Mouse (Mus musculus): ENCODE results near the gene Fam83f. TPM values are rescaled to one million over a fixed set of nuclear protein-coding genes. Genes with fewer than 3 reads are reported as not detected.

Gene Fam83f
- polyA plus RNA-seq, 1 experiment = not detected

DNA sequence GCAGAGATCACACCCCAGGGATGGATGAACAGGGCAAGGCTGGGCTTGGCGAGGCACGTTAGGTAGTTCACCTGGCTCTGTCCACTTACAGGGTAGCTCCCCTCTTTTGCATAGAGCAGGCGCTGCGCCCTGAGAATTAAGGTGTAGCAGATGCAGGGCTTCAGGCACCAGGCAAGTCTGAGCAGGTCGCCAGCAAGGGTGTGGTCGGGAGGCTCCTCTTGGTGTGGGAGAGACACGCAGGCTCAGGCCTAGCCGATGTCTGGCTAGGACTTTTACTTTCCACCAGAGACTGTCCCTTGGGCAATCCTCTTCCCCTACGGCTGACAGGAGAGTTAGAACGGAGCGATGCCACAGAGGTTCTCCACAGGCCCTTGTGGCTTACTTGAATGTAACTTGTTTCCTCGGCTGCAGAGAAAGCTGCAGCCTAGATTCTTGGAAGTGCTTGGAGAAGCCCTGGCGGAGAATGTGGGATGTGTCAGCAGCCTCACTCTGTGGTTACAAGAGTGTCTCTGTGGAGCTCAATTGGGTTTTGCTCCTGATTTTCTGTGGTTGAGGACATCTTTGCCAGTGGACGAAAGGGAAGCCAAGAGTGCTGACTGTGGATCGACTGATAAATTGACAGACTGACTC lies 22.6 kb upstream of the Fam83f start:
- no peaks in the 10 kb centered on the region for H3K4me1 ChIP-seq (ENCODE audit: control insufficient read depth, insufficient read depth, insufficient read length, low read length)
- no peak overlapping the region for H3K4me3 ChIP-seq (ENCODE audit: insufficient read depth, low read depth, low read length)
- no peak overlapping the region for H3K27ac ChIP-seq (replicated peaks; ENCODE audit: low read depth, low read length)

DNA sequence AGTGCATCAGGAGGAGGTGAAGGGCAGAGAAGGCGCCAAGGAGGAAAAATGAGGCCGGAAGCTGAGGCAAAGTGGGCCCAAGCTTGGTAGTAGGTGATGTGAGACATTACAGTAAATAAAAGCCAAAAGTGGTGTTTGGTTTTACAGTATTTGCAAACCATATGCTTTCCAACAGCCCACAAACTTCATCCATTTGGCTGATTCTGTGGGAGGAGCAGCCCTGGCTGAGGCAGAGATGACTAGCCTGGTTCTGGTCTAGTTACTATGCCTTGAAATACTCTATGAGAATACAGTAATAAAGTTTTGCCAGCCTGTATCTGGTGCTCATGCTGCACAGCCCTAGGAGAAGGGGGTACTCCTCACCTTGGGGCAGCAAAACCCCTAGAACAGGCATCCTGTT lies 21.2 kb upstream of the Fam83f start:
- no peaks in the 10 kb centered on the region for H3K4me1 ChIP-seq (ENCODE audit: control insufficient read depth, insufficient read depth, insufficient read length, low read length)
- H3K4me3 ChIP-seq (ENCODE audit: insufficient read depth, low read depth, low read length) = no peak overlapping the region
- no peak overlapping the region for H3K27ac ChIP-seq (replicated peaks; ENCODE audit: low read depth, low read length)

DNA sequence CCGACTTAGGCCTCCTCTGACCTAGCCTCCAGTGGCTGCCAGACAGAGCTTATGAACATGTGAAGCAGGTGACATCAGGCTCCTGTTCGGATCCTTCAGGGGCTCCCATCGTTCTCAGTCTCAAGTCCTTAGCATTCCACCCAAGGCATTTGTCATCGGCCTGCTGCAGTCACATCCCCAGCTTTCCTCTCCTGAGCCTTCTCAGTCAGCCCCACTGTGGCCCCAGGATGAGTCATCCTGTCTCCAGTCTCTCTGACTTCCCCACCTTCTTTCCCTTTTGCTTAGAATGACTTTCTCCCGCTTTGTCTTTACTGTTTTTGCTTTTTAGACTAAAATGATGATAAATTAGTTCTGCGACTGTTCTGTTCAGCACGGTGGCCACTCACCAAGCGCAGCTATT lies 17.8 kb upstream of the Fam83f start:
- Histone ChIP-seq H3K4me3 (ENCODE audit: insufficient read depth, low read depth, low read length) (no peak overlapping the region), H3K4me1 (ENCODE audit: control insufficient read depth, insufficient read depth, insufficient read length, low read length) (no peaks in the 10 kb centered on the region), H3K27ac (replicated peaks; ENCODE audit: low read depth, low read length) (no peak overlapping the region)

DNA sequence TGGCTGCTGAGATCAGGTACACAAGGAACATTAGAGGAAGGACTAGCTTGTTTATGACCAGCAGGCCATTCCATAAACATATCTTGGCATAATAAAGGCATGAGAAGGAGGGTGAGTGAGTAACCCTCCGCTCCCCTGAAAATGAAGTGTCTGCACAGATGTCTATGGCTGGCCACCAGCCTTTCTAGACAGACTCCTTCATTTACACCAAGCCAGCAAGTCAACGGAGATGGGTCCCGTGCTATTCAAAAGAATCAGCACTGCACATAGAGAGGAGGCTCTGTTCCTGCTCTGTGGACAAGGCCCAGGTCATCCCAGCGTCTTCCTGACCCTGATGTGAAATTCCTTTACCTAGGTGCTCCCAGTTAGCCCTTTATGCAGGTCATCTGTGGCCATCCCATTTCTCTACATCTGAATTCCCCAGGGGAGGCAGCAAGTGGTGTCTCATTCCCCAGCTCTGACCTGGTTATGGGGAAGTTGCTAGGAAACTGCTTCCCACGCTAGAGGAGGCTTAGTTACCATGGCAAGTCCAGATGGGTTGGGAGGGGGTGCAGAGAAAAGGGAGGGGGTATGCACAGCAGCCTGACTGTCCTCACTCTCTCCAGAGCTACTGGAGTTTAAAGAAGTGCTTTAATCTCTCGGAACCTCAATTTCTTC lies 12.7 kb upstream of the Fam83f start:
- H3K4me3 ChIP-seq (ENCODE audit: insufficient read depth, low read depth, low read length) = no peak overlapping the region
- no peaks in the 10 kb centered on the region for H3K4me1 ChIP-seq (ENCODE audit: control insufficient read depth, insufficient read depth, insufficient read length, low read length)
- no peak overlapping the region for H3K27ac ChIP-seq (replicated peaks; ENCODE audit: low read depth, low read length)

DNA sequence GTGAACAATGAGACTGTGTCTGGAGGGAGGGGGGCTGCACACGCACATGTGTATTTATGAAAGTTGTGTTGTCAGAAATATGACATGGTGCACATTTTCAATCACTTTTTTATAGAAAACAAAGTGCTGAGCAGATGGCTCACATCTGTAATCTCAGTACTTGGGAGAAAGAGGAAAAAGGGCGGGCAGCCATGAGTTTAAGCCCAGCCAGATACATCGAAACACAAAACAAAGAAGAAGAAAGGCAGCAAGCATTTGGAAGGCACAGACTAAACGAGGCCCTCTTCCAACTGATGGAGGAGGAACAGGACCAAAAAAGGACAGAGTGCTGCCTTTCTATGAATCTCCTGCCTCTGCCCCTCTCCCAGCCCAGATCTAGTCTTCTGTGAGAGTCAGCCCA lies 10.7 kb upstream of the Fam83f start:
- H3K4me3 ChIP-seq (ENCODE audit: insufficient read depth, low read depth, low read length) = no peak overlapping the region
- H3K4me1 ChIP-seq (ENCODE audit: control insufficient read depth, insufficient read depth, insufficient read length, low read length) = no peaks in the 10 kb centered on the region
- no peak overlapping the region for H3K27ac ChIP-seq (replicated peaks; ENCODE audit: low read depth, low read length)

DNA sequence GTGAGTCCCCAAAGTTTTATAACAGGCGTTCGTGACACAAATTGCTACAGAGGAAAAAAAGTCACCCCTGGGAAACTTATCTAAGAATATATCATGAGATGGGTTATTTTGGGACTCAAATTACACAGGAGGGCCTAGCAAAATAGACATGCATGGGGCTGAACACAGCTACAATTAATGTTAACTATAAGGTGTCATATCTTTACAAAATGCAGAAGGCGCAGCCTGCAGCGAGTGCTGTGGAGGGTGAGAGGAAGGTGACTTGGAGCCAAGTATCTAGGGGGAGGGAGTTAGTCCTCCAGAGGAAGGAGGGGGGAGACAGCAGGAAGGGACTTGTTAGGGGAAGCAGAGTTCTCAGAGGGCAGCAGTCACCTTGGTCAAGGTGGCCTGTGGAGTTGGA lies 7.2 kb upstream of the Fam83f start:
- H3K4me1 ChIP-seq (ENCODE audit: control insufficient read depth, insufficient read depth, insufficient read length, low read length) = no peaks in the 10 kb centered on the region

DNA sequence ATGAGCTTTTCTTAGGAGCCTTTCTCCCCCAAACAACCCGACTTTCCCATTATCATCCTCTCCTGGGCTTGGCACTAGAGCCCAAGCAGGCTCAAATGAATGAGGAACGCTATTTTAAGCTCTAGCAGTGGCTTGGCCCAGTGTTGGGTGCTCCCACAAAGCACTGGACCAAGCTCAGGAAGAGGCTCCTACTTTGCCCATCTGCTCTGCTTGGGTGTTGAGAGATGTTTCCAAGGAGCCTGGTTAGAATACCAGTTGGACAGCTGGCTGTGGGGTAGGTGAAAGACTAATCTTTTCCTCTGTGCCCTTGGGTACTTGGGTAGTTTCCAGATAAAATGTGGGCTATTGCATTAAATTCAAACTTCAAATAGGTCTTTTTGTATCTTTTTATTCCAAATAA lies 1.2 kb downstream of the Fam83f start:
- Histone ChIP-seq H3K4me3 (ENCODE audit: insufficient read depth, low read depth, low read length) (no peak overlapping the region), H3K4me1 (ENCODE audit: control insufficient read depth, insufficient read depth, insufficient read length, low read length) (peaks cover 4% of the 10 kb centered on the region; the same call in 1 of the 2 replicates), H3K27ac (replicated peaks; ENCODE audit: low read depth, low read length) (no peak overlapping the region)

More for the DNA sequence above, 7.2 kb upstream of the Fam83f start:
- Histone ChIP-seq H3K4me3 (ENCODE audit: insufficient read depth, low read depth, low read length) (no peak overlapping the region), H3K27ac (replicated peaks; ENCODE audit: low read depth, low read length) (no peak overlapping the region)

DNA sequence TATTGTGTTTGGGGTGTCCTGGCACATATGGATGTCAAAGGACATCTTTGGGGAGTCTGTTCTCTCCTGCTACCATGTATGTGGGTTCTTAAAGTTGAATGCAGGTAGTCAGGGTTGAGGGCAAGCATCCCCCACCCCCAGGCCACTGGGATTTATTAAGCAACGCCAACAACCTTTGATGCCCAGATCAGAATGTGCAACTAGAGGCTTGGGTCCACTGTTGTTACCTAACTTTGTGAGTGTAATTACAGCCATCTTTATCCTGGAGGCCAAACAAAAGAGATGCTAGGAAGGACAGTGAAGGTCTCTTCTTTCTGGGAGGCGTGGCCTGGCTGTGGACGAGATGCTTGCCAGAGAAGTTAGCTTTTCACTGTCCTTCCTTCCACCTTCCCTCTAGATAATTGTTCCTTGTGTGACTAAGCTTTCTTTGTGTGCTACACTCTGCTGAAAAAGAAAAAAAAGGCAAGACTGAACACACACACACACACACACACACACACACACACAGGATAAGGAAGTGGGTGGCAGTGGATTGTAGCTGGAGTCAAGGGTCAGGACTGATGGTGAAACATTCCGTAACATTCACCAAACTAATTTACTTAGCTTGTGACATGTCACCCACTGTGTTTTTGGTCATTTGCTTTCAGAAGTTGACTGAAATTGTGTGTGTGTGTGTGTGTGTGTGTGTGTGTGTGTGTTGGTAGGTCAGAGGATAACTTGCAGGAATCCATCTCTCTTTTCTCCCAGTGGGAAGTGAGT lies 1.9 kb downstream of the Fam83f start:
- Histone ChIP-seq H3K27ac (replicated peaks; ENCODE audit: low read depth, low read length) (no peak overlapping the region), H3K4me3 (ENCODE audit: insufficient read depth, low read depth, low read length) (no peak overlapping the region), H3K4me1 (ENCODE audit: control insufficient read depth, insufficient read depth, insufficient read length, low read length) (peaks cover 4% of the 10 kb centered on the region; the same call in 1 of the 2 replicates)

DNA sequence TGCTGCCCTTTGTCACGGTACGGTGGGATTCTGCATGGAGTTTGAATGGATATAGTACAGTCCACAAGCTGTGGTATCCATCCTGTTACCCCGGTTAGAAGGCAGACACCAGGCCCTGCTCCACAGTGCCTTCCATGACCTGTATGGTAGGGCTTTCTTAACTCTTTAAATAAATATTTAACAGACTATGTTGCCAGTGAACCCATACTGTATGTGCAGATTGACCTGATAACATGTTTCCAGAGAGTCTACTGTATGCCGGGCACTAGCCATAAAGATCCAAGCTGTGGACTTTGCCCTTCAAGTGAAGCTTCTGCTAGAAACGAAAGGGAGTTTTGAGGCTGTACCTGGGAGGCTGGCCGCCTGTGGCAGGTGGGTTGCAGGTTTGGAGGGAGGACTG lies 3.1 kb downstream of the Fam83f start:
- H3K4me1 ChIP-seq (ENCODE audit: control insufficient read depth, insufficient read depth, insufficient read length, low read length) = peaks cover 4% of the 10 kb centered on the region; the same call in 1 of the 2 replicates
- no peak overlapping the region for H3K27ac ChIP-seq (replicated peaks; ENCODE audit: low read depth, low read length)
- H3K4me3 ChIP-seq (ENCODE audit: insufficient read depth, low read depth, low read length) = no peak overlapping the region

DNA sequence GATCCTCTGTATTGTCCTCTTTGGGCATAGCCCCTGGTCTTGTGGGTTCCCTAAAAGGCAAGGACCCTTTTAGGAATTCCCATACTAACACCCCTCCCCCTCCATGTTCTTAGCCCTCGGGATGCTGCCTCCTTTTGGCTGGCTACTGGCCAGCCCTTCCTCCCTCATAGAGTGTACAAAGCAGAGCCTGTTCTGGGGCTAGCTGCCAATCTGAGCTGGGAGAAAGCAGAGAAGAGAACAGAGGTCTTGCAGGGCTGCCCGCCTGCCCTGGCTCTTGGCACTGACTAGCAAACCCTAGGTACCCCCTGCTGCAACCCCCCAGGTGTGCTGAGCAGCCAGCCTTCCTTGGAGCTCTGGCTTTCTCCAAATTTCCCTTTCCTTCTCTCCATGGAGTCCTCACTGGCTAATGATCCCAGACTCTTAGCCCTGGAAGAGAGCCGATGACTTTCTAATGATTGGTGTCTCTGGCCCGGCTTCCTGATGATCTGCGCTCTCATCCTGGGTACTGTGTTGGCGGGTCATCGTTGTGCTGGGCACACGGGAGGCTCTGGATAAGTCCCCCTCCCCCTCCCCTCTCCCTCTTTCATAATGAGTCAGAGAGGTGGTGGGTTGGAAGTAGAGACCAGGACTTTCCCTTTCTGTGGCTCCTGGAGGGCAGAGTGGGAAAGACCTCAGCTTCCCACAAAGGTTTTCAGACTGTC lies 8.0 kb downstream of the Fam83f start:
- Histone ChIP-seq H3K27ac (replicated peaks; ENCODE audit: low read depth, low read length) (no peak overlapping the region), H3K4me1 (ENCODE audit: control insufficient read depth, insufficient read depth, insufficient read length, low read length) (no peaks in the 10 kb centered on the region), H3K4me3 (ENCODE audit: insufficient read depth, low read depth, low read length) (no peak overlapping the region)

DNA sequence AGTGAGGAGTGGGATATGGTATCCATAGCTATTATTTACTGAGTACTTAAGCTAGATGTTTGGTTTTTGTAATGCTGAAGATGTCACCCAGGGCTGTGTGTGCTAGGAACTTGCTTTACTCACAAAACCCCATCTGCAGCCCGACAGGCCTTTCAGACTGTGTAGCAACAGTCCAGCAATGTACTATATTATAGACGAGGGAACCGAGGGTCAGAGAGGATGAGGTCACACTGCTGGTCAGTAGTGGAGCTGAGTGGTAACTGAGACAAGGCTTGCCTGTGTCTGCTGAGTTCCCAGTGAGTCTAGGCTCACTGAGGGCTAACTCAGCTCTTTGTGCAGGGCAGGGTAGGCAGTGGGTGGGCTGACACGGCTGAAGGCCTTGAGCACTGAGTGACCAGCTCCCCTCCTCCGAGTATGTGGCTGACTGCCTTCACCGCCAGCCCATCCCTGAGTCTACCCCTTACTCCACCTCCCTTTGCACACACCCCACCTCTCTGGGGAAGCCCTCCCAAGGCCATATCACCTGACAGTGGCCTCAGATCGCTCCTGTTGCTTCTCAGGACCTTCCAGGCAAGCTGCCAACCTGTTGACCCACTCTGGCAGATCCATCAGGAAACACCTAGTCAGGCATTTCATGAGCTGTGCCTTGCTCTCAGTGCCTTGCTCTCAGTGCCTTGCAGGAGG lies 8.8 kb downstream of the Fam83f start:
- H3K4me1 ChIP-seq (ENCODE audit: control insufficient read depth, insufficient read depth, insufficient read length, low read length) = no peaks in the 10 kb centered on the region

DNA sequence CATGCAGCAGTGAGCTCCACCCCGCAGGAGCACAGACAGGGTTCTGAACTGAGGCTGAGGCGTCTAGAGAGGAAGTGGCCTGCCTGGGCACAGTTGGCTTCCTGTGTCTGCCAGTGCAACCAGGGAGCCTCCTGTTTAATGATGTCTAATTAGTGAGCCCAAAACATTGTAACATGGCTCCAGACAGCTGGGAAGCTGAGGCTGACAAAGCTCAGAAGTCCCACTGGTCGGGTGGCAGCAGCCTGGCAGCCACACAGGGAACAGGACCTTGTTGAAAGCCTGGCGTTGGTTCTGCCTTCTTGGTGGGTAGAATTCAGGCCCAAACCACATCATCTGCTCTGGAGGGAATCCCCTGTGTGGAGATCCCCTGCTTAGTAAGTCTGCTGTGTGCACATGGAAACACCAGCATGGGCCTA lies 9.8 kb downstream of the Fam83f start:
- Histone ChIP-seq H3K4me3 (ENCODE audit: insufficient read depth, low read depth, low read length) (no peak overlapping the region), H3K4me1 (ENCODE audit: control insufficient read depth, insufficient read depth, insufficient read length, low read length) (no peaks in the 10 kb centered on the region), H3K27ac (replicated peaks; ENCODE audit: low read depth, low read length) (no peak overlapping the region)

More for the DNA sequence above, 8.8 kb downstream of the Fam83f start:
- Histone ChIP-seq H3K27ac (replicated peaks; ENCODE audit: low read depth, low read length) (no peak overlapping the region), H3K4me3 (ENCODE audit: insufficient read depth, low read depth, low read length) (no peak overlapping the region)

DNA sequence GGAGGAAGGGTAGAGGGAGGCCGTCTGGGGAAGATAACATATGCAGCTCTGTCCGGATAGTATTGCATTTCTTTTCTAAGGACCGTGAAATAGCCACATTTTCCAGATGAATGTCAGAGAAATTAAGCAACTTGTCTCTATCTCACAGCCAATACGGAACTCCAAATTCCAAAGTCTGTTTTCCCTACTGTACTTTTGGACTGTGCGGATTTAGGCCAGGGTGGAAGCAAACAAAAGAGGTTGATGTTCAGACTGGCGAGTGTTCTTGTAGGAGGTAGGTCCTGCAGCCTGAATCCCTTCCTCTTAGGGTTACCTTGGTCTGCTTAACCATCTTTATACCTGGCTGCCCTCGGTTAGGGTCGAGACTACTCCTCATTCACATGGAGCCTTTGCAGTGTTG lies 10.7 kb downstream of the Fam83f start:
- no peaks in the 10 kb centered on the region for H3K4me1 ChIP-seq (ENCODE audit: control insufficient read depth, insufficient read depth, insufficient read length, low read length)
- no peak overlapping the region for H3K27ac ChIP-seq (replicated peaks; ENCODE audit: low read depth, low read length)
- H3K4me3 ChIP-seq (ENCODE audit: insufficient read depth, low read depth, low read length) = no peak overlapping the region

DNA sequence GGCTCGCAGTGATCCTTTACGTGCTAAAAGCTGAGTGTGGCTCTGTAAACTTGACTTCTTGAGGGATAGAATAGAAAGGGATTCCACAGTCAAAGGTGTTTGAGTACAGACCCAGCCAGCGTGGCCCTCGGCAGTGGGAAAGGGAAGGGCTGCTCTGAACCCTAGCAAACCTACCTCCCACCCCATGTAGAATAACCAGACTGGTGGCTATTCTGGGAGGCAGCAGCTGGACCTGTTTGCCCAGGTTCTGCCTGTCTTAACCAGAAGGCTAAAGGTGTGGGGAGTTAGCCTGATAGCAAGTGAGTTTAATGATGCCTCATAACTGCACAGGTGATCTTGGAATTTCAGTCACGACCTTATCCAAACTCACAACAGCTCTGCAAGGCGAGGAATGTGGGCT lies 11.5 kb downstream of the Fam83f start:
- H3K4me1 ChIP-seq (ENCODE audit: control insufficient read depth, insufficient read depth, insufficient read length, low read length) = no peaks in the 10 kb centered on the region
- H3K27ac ChIP-seq (replicated peaks; ENCODE audit: low read depth, low read length) = no peak overlapping the region
- H3K4me3 ChIP-seq (ENCODE audit: insufficient read depth, low read depth, low read length) = no peak overlapping the region

DNA sequence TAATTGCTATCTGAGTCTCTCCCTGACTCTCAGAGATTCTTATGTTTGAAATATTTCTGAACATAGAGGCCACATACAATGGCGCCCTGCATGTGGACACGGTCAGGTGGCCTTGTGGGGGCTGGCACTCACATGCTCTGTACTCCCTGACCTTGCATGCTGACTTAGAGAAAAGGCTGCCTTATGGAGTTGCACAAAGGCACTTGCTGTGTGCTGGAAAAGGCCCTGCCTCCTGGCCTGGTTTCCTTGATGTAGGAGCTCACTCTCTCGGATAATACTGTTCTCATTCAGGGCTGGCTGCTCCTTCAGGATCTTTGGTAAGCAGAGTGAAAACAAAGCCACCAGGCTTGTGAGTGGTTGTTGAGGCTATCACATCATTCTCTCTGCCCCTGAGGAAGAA lies 12.3 kb downstream of the Fam83f start:
- Histone ChIP-seq H3K4me1 (ENCODE audit: control insufficient read depth, insufficient read depth, insufficient read length, low read length) (no peaks in the 10 kb centered on the region), H3K27ac (replicated peaks; ENCODE audit: low read depth, low read length) (no peak overlapping the region), H3K4me3 (ENCODE audit: insufficient read depth, low read depth, low read length) (no peak overlapping the region)
